Mouse (Mus musculus) megakaryocyte progenitor cell, adult 5-6 weeks (primary cell): Measurements from ENCODE around the gene Cmtm6. TPM values are rescaled to one million over a fixed set of nuclear protein-coding genes. Genes with fewer than 3 reads are reported as not detected.

Source experiments
- ATAC-seq: replicated peaks from 2 replicates; pipeline ENCODE4 v1.8.0; 2016; ENCODE audit warnings: mild to moderate bottlenecking, moderate TSS enrichment, inconsistent platforms; ENCODE audit not compliant: poor library complexity
- total RNA-seq, 2 experiments: library from RNA; stranded (forward) in 1 of 2; stranded (reverse) in 1 of 2; fragments of 157-497, 149-512 nt in 1 of 2; fragments of 200-1000 nt in 1 of 2; gene quantifications; 2 replicates each; pipeline versions ENCODE4 v1.2.3 to v1.2.4; 2015 to 2017

The Cmtm6 gene
- total RNA-seq, 2 experiments from 2014 or later = 31.1 to 43.1 TPM

DNA sequence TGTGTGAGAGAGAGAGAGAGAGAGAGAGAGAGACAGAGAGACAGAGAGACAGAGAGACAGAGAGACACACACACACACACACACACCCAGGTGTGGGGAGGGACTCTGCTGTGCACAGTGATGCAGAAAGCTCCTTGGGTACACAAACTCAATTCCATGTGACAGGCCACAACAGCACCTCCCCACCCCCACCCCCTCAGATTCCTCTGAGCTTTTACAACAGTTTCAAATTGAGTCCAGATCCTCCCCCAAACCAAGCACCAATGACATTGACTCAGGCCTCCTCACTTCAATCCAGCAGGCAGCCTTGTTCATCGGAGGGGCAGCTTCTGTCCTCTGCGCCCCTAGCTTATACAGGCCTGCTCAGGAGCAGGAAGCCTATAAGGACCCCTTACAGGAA, 36.6 kb downstream of the Cmtm6 start:
- ATAC-seq = no peak

DNA sequence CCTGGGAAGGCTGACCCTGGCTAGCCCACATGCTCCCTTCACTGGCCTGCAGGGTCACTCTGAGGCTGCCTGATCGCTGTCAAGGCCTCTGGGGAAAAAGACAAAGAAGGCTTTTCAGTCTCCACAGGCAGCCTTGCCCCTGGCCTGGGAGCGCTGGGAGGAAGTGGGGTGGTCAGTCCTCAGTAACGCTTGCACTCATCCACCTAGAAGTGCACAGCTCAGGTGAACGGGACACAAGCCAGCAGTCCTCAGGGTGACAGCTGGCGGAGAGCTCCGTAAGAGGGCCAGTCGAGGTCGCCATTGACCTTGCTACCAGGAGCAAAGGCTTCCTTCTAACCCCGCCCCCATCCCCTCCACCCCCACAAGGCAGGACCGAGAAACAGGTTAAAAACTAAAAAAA, 37.1 kb downstream of the Cmtm6 start:
- ATAC-seq = no peak

DNA sequence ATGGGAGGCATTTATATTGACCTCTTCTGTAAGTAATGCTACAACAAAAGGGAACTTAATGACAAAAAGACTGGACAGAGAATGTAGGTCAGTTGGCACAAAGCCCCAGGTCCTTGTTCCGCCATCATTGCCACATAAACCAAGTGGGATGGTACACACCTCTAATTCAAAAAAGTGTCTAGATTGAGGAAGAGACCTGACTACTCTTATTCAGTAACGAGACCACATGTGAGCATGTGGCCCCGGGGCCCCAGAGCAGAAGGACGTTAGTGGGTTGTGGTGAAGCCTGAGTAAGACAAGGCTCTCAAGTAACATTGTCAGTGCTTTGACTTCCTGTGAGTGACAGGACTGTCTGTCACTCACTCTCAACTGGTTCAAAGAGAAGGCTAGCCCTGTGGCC, 39.3 kb downstream of the Cmtm6 start:
- peak; percentile 70 for ATAC-seq

DNA sequence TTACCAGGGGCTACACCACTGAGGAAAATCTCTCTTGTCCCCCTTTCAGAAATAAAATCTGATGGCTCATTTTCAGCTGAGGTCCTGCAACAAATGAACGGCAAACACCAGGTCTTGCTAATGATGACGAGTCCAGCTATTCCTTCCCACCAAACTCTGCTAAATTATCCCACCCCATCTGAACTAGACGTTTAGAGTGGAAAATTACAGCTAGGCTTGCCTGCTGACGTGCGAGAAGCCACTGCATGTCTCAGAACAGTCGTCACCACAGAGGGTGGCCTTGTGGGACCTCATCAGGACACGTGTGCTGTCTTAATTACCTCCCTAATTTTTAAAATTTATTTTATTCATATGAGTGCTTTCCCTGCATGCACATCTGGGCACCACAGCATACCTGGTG, 40.6 kb downstream of the Cmtm6 start:
- no peak for ATAC-seq

DNA sequence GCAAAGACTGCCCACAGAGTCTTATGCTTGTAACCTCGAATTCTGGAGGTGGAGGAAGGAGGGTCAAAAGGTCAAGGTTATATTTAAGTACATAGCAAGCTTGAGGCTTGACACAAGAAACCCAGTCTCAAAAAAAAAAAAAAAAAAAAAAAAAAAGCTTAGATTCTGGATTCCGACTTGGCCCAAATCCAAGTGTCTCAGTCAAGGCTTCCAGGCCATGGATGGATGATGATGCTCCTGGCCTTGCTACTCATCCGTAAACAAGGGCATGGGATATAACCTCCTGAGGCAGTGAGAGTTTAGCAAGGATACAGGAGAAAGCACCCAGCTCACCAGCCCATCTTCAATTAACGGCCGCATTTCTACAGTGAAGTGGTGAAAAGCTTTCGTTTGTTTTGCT, 43.7 kb downstream of the Cmtm6 start:
- no peak for ATAC-seq

DNA sequence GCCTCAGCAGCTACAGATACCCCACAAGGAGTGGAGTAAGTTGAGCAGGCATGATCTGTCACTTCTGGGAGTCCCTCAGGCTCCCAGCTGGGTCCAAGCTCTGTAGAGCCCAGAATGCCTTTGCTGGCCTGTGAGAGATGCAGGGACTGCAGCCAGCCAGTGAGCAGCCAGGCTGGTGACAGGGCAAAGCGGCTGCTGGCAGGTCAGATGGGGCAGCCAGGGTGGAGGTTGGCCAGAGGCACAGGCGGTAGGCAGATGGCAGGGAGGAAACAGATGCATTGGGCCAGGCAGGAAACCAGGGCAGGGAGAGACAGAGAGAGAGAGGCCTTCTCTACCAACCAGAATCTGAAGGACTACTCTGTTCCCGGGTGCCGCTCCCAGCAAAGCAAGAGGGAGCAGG, 44.4 kb downstream of the Cmtm6 start:
- peak; percentile 61 for ATAC-seq

DNA sequence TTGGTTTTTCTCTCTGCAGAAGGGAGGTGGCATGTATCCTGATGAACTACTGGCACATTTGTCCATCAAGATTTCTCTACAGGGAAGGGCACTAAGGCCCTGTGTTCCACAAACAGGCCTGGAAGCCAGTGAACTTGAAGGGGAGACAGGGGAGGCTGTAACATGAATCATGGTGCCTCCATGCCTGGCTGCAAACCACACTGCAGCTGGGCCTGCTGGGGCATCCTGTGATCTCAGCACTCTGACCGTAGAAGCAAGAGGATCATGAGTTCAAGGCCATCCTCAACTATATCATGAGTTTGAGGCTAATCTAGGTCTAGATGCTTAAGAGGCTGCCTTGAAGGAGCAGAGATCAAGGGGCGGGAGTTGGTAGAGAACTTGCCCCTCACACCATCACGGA, 45.4 kb downstream of the Cmtm6 start:
- no peak for ATAC-seq

DNA sequence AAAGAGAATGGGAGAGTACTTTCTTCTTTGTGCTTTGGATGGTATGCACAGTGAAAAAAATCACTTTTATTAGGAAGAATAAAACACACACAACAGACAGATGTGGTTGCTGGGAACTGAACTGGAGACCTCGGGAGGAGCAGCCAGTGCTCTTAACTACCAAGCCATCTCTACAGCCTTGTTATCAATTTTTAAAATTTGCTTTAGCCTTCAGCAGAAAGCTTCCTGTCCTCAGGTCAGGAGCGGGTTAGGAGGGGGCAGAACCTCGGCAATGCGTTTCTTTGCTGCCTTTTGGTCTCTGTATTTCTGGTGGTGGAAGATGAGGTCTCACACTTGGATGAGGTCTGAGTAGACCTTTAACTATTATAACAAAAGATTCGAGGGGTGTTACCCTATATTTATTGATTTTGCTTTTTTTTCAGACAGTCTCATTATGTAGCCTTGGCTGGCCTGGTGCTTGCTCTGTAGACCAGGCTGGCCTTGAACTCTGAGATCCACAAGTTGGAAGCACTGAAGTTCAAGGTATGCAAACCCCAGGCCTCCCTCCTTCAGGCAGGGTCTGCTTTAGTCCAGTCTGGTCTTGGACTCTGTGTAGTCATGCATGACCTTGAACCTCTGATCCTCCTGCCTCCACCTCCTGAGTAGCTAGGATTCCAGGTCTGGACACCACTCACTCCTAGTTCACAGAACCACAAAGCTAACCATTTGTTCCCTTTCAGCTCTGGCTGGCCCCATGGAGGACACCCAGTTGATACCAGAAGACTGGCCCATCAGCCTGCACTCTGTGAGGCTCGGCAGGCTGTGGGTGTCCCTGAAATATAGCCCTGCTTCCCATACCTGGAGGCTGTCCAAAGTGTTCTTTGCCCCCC, 46.5 kb downstream of the Cmtm6 start:
- no peak for ATAC-seq

DNA sequence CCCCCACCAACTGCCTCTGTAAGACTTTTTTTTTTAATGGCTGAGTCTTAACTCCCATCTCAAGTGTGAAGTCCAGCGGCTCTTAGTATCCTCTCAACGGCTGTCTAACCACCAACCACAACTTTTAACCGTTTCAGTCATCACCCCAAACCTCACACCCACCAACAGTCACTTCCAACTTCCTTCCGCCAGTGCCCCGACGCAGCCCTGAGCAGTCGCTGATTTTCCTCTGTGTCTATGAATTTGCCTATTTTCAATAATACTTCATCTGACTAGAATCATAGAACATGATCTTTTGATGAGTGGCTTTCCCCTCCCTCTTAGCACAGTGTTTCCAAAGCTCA, 47.1 kb downstream of the Cmtm6 start:
- peak; percentile 42 for ATAC-seq

DNA sequence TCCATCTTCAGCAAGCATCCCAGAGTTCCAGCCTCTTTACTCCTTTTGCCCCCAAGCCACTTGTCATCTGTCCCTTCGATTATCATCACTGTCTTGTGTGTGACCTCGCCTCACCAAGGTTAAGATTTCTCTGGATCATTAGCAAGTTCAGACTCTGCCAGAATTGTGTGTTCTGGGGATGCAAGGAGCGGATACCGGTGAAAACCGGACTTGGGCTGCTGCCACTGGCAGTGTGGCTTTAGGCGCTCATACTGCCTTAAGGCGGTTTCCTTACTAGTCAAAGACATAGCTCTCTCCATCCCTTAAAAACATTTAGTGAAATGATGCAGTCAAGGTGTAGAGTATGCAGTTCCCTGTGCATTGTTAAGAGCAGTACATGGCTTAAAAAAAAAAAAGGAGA, 48.0 kb downstream of the Cmtm6 start:
- ATAC-seq = no peak

DNA sequence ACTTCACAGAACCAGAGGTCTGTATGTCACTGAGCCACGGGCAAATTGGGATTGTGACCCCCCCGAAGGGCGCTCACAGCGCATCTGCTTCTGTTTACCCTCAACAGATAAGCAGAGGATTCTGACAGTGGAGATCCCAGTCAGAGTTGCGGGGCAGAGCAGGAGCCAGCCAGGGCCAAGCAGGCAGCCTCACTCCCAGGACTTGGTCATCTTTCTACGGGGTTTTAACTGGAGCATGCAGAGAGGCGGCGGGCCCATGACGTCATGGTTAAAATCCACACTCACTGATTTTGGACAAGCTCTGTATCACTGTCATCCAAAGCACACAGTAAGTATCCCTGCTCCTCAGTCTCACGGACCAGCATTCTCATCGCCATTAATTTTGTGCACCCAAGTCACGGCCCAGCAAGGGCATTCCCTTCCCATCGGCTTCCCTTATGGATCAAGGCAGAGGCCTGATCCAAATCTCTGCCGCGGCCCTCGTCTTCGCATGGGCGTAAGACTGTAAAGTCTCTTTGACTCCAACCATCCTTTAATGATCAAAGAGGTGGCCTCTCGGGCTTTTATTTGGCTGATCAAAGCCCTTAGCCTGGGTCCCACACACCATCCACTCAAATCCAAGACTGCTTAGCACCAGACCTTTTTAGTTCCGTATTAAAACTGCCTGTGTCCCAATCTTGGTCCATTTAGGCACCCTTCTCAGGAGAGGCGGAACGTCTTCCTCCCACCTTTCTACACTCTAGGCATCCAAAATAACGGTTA, 49.2 kb downstream of the Cmtm6 start:
- ATAC-seq = peak; percentile 2; the same call in 1 of the 2 replicates

DNA sequence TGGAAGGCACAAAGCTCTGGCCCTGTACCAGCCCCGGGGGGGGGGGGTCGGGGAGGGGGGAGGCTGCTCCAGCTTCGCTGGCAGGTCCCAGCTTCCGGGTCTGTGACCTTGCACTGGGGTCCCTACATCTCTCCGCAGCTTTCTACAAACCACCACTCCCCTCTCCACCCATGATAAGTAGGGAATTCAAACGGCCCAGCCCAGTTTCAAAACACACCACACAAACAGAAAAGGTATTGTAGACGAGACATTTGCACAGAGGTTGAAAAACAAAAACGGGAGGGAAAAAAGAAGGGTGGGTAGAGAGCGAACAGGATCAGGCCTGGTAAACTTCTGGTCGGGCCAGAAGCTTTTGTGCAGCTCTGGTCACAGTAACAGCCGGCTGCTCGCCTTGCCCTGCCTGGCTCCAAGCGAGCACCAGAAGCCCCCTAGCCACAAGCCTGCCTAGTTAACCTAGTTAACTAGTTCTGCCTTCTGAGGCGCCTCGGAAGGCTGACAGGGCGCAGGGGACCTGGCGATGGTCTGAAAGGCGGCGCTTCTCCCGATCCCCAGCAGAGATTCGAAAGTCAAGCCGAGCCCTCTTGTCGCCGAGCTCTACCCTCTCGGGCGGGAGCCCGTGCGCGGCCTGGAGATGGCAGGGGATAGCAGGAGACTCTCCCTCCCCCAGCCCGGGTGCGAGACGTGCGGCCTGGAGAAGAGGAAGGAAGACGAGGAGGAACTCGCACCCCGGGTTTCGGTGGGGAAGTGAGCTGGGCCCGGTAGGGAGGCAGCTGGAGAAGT, 50.0 kb downstream of the Cmtm6 start:
- peak; percentile 30 for ATAC-seq

DNA sequence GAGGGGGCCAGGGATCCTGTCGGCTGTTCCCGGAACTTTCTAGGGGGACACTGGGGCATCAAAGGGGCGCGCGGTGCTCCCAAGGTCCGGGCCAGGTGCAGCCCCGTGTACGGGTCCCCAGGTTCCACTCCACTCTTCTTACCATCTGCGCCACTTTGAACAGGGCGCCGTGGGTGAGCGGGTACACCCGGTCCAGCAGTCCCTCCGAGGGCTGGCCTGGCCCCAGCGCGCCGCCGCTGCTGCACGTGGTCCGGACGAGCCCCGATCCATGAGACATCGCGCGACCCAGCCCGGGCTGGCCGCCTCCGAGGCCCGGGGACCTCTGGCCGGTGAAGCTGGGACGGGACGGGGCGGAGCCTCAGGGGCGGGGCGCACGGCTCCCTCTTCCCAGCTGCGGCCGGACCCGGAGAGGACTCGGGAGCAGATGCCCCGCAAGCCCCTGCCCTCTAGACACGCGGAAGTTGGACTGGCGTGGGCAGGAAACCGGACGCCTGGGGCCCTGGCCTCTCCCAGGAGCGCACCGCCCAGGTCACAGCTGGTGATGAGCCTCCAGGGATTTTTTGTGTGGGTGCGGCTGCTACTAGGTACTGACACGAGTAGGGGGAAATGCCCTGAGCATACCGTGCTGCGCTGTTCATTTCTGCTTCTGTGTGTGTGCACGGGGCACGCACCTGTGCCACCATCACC, 50.8 kb downstream of the Cmtm6 start, which contains the start of gene Cmtm7:
Gene Cmtm7, minus strand, starts transcription at position 331 of the 687 bp plus-strand sequence.
- ATAC-seq = peak; percentile 45

DNA sequence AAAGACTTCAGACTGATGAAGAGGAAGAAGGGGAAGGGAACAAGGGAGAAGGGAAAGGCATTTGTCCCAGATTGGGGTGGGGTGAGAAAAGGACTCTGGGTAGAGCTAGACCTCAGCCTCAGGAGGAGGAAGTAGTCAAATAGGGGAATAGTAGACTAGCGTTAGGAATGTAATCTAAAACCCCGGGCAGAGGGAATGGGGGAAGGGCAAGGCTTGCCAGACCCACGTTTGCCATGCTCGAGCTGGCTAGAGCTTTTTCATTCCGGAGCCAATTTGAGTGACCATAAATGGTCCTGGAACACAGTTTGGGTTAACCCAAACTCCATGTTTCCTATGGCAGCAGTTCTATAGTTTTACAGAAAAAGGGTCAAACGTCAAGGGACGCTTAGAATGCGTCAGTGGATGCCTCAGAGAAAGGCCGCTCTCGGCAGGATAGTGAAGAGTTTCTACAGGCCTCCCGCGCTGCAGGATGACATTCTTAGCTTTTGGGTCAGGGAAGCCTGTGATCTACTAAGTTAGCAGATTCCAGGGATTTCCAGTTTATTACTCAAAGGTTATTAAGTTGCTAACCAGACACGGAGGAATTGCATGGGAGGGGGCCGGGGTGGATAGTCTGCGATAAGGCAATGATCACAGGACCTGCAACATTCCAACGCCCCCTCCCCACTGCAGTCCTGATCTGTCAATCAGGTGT, 54.7 kb downstream of the Cmtm6 start:
- ATAC-seq = no peak

DNA sequence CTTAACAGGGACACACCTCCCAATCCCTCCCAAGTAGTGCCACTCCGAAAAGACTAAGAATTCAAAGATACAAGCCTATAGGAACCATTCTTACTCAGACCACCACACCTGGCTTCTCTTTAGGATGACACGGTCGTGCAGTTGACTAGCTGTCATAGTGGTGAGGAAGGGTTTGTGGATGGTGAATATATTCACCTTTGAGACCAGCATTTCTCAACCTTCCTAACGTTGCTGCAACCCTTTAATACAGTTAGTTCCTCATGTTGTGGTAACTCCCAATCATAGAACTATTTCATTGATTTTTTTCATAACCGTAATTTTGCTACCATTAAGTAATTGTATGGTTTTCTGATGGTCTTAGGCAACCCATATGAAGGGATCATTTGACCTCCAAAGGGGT, 56.2 kb downstream of the Cmtm6 start:
- peak; percentile 41 for ATAC-seq

DNA sequence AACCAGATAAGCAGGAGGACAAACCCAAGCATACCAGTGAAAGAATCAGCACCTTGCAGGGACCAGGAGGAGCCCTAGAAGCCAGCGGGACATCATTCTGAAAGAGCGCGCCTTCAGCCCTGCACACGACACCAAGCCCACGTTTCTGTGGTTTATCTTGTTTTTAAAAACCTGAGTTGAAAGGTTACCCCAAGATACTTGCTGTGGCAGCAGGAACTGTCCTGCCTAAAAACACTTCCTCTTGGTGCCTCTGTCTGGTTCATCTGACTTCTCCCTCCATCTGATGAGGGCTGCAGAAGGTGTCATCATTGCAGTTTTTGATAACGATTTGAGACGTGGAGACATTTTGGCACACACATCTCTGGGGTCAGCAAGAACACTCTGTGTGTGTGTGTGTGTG, 56.8 kb downstream of the Cmtm6 start:
- peak; percentile 59 for ATAC-seq

DNA sequence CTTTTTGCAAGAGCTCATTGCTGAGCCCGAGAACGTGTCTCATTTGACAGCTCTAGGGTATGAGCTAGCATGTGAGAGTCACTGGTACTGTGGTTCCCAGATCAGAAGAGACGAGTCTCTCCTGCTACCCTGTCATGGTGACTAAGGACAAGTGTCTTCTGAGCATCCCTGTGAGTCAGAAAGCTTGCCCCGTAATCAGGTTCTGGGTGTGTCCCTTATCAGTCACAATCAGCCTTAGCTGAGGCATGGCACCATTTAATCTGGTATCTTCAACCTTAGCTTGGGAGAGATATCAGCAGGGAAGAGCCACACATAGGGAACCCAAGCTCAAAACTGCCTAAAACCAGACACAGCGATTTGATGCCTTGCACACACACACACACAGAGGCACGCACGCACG, 57.8 kb downstream of the Cmtm6 start:
- ATAC-seq = 0 out of 2 replicates have a peak, but pooled peaks have one; percentile 6

DNA sequence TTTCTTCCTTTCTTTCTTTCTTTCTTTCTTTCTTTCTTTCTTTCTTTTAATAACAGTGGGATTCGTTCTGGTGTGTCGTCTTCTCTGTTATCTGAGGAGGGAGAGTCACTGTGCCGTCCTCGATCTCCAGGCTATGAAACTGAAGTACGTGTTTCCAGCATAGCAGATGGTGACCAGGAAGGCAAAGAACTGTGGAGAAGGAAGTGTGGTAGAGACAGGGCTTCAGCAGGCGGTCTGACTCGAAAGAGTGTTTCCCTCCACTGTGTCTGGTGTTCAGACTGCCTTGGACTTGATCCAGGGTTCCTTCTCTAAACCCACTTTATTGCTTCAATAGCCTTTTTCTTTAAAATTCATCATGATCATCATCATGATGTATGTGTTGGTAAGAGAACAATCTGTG, 58.6 kb downstream of the Cmtm6 start:
- peak; percentile 20; the same call in 1 of the 2 replicates for ATAC-seq

DNA sequence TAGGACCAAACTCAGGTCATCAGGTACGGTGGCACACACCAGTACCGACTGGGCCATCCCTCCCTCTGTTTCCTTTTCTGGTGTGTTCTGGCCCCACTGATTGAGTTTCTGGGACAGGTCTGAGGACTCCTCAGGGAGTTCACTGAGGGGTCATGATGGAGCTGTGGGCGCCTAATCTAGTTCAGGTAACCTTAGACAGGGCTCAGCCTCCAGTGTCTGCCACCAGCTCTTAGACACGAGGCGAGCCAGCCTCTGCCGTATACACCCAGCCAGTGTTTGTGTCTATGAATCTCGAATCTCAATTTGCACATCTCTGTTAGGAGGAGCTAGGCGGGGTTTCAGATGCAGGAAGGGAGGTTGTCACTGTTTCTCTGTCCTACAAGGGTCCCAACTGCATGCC, 59.1 kb downstream of the Cmtm6 start:
- no peak for ATAC-seq

DNA sequence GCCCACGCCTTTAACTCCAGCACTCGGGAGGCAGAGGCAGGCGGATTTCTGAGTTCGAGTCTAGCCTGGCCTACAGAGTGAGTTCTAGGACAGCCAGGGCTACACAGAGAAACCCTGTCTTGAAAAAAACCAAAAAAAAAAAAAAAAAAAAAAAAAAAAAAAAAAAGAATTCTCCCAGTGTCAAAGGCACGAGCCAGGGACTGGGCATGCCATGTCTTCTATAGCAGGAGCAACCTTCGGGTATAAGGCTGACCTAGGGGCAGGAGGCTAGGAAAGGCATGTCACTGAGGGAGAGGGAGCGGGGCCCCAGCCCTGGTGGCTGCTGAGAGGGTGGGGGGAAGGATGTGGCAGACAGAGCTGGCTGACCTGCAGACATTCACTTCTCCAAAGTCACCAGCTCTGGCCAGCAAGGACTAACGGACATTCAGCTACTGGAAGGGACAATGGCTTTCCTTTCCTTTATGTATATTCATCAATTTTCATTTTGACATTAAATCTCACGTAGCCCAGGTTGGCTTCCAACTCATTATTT, 62.9 kb downstream of the Cmtm6 start:
- peak; percentile 47 for ATAC-seq
